Mouse (Mus musculus): ENCODE measurements at regions not wholly inside any gene's neighbourhood (a gene's known extent, or its start where the extent isn't known, plus 50 kb on each side); places are given as distances from the start of the nearest gene placed in this dataset.

GRCm38 (mm10) chr11:57911698-57912283 lies 79.2 kb upstream of the Hand1 start:
- TF ChIP-seq POLR2A (IDR thresholded peaks at IDR 0.05; ENCODE audit: low read depth, low read length) = no peak
- TF ChIP-seq CTCF (IDR thresholded peaks at IDR 0.05; ENCODE audit: extremely low read depth, insufficient read depth, insufficient read length, insufficient replicate concordance) = no peak

All from spleen, adult 2 months (tissue).